Mouse (Mus musculus) megakaryocyte, embryonic 14.5 days (primary cell): ENCODE measurements around the gene Gpm6a.

Source experiments
- FLI1 ChIP-seq: IDR thresholded peaks from 2 replicates; pipeline ENCODE4 v1.6.1; 2012; ENCODE audit warnings: low read length, inconsistent platforms, mixed read lengths
- GATA1 ChIP-seq: IDR thresholded peaks from 3 replicates; pipeline ENCODE4 v1.6.1; 2012; ENCODE audit warnings: mixed read lengths, low read length, inconsistent platforms, borderline replicate concordance

- TF ChIP-seq GATA1 = no peak
- TF ChIP-seq FLI1 = no peak
Observed at GRCm38 (mm10) chr8:54954030-54954429, 613 bp upstream of the Gpm6a start.
